Mouse (Mus musculus) lung, embryonic 16.5 days (tissue): Measurements from ENCODE around the gene H2al1c. TPM values are rescaled to one million over a fixed set of nuclear protein-coding genes. Genes with fewer than 3 reads are reported as not detected.

Source experiments
- ATAC-seq: fragments of 200-750 bp; cut with Nextera tagmentation; 2 replicates; pipeline ENCODE4 v1.8.0; 2017; ENCODE audit warnings: low read depth, mild to moderate bottlenecking, moderate library complexity
- H3K27ac ChIP-seq: fragments of 300-500 bp; sonication (generic); 2 replicates; pipeline ENCODE4 v1.5.1; 2014; ENCODE audit warnings: mild to moderate bottlenecking, control low read depth, low read length
- H3K27me3 ChIP-seq: fragments of 300-500 bp; sonication (generic); 2 replicates; pipeline ENCODE4 v1.6.1; 2014; ENCODE audit warnings: low read depth, low read length, mixed read lengths; ENCODE audit not compliant: control insufficient read depth, insufficient read depth
- H3K36me3 ChIP-seq: fragments of 300-500 bp; sonication (generic); 2 replicates; pipeline ENCODE4 v1.6.1; 2014; ENCODE audit warnings: low read length; ENCODE audit not compliant: control insufficient read depth, insufficient read depth
- H3K4me1 ChIP-seq: fragments of 300-500 bp; sonication (generic); replicated peaks from 2 replicates; pipeline ENCODE4 v1.6.1; 2014; ENCODE audit warnings: low read length, mixed read lengths; ENCODE audit not compliant: control insufficient read depth, insufficient read depth
- H3K4me2 ChIP-seq: fragments of 300-500 bp; sonication (generic); 2 replicates; pipeline ENCODE4 v1.6.1; 2014; ENCODE audit warnings: low read depth, low read length, control low read depth
- H3K4me3 ChIP-seq: fragments of 300-500 bp; sonication (generic); 2 replicates; pipeline ENCODE4 v1.5.1; 2014; ENCODE audit warnings: mild to moderate bottlenecking, low read length, control low read depth
- H3K9ac ChIP-seq: fragments of 300-500 bp; sonication (generic); 2 replicates; pipeline ENCODE4 v1.6.1; 2014; ENCODE audit warnings: low read length, control low read depth
- H3K9me3 ChIP-seq: fragments of 300-500 bp; sonication (generic); 2 replicates; pipeline ENCODE4 v1.6.1; 2016; ENCODE audit warnings: low read length; ENCODE audit not compliant: control insufficient read depth
- WGBS: fragments of 180-500 bp; shearing (Covaris S2); extraction: QIAGEN DNeasy Blood & Tissue Kit; methylation state at CpG from one replicate; pipeline ENCODE4 v1.1.7; 2014; 5-methylcytosine and 5-hydroxymethylcytosine counted together
- polyA plus RNA-seq: library from polyadenylated mRNA; unstranded; fragments of >200 nt; fragmentation: Nextera tagmentation; extraction: Ambion mirVana; gene quantifications from 2 replicates; pipeline ENCODE4 v1.2.1, GENCODE M21; 2015

The H2al1c gene
- polyA plus RNA-seq, 1 experiment from 2014 or later, result not detected

DNA sequence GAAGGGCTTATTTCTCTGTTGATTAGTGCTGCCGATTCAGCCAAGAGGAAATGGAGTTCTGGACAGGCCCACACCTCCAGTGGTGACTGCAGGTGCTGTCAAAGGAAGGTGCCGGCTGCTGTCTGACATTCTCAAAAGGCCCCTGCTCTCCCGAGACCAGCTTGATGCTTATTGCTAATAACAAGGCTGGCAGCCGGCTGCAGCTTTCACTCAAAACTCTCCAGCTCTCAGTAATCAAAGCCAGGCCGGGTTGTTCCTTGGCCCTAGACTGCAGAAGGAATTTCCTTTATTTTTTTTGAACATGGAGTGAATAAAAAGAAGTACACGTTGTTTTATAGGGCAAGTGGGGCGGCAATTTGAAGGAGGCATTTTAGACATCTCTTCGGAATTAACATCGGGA lies 40.3 kb downstream of the H2al1c start:
- Histone ChIP-seq H3K36me3 (no peaks in the 10 kb centered on the region), H3K27ac (no peak overlapping the region), H3K9me3 (no peaks in the 10 kb centered on the region), H3K4me3 (no peak overlapping the region), H3K4me1 (no peaks in the 10 kb centered on the region), H3K27me3 (no peaks in the 10 kb centered on the region), H3K9ac (no peak overlapping the region), H3K4me2 (no peak overlapping the region)
- WGBS, result 52% methylated on average over 9 of the region's 9 CpGs
- no peak for ATAC-seq

DNA sequence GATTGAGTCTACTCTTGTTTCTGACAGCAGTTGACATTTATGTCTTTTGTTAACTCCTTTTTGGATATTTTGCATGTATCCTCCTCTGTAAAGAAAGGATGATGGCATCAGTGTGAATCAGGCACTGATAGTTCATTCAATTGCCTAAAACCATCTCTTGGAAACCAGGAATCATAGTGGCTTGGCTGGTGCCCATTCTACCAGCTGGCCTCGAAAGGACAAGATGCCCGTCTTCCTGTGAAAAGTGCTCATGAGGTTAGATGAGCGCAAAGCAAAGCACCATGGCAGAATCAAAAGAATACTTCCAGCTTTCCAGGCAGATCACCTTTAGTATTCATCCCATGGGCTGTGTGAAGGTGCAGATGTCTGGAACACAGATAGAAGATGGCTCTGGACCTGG lies 41.3 kb downstream of the H2al1c start:
- Histone ChIP-seq H3K4me1 (no peaks in the 10 kb centered on the region), H3K4me3 (no peak overlapping the region), H3K36me3 (no peaks in the 10 kb centered on the region), H3K9me3 (no peaks in the 10 kb centered on the region), H3K4me2 (no peak overlapping the region), H3K9ac (no peak overlapping the region), H3K27ac (no peak overlapping the region), H3K27me3 (no peaks in the 10 kb centered on the region)
- no peak for ATAC-seq
- 86% methylated on average over 3 of the region's 3 CpGs for WGBS

Other genes with a start within 250 kb of the H2al1c start
- gene H2al1a, start 6.4 kb upstream of the H2al1c start, polyA plus RNA-seq, result not detected in 2 replicates
- not detected in 2 replicates for gene H2al1b, start 3.2 kb upstream of the H2al1c start, polyA plus RNA-seq
- not detected in 2 replicates for gene H2al1d, start 3.2 kb downstream of the H2al1c start, polyA plus RNA-seq
- gene H2al1e, start 6.3 kb downstream of the H2al1c start, polyA plus RNA-seq, result not detected in 2 replicates
- gene H2al1f, start 9.5 kb downstream of the H2al1c start, polyA plus RNA-seq, result not detected in 2 replicates
- not detected in 2 replicates for gene H2al1g, start 12.6 kb downstream of the H2al1c start, polyA plus RNA-seq
- not detected in 2 replicates for gene H2al1h, start 15.8 kb downstream of the H2al1c start, polyA plus RNA-seq
- not detected in 2 replicates for gene H2al1i, start 19.0 kb downstream of the H2al1c start, polyA plus RNA-seq
- not detected in 2 replicates for gene H2al1j, start 22.2 kb downstream of the H2al1c start, polyA plus RNA-seq